Mouse (Mus musculus) embryonic facial prominence, embryonic 15.5 days (tissue): Measurements from ENCODE around the gene Cdk9. TPM values are rescaled to one million over a fixed set of nuclear protein-coding genes. Genes with fewer than 3 reads are reported as not detected.

Experiments used
- ATAC-seq: fragments of 200-750 bp; cut with Nextera tagmentation; 2 replicates; pipeline ENCODE4 v1.8.0; 2017; ENCODE audit warnings: low read depth, moderate TSS enrichment; ENCODE audit not compliant: insufficient number of reproducible peaks, low FRiP score, low TSS enrichment
- H3K27ac ChIP-seq: fragments of 300-500 bp; sonication (generic); replicated peaks from 2 replicates; pipeline ENCODE4 v1.5.1; 2015; ENCODE audit warnings: mild to moderate bottlenecking, inconsistent platforms
- H3K27me3 ChIP-seq: fragments of 300-500 bp; sonication (generic); 2 replicates; pipeline ENCODE4 v1.6.1; 2015; ENCODE audit warnings: inconsistent platforms
- H3K36me3 ChIP-seq: fragments of 300-500 bp; sonication (generic); 2 replicates; pipeline ENCODE4 v1.6.1; 2015; ENCODE audit warnings: mild to moderate bottlenecking, inconsistent platforms
- H3K4me1 ChIP-seq: fragments of 300-500 bp; sonication (generic); 2 replicates; pipeline ENCODE4 v1.6.1; 2015; ENCODE audit warnings: inconsistent platforms
- H3K4me2 ChIP-seq: fragments of 300-500 bp; sonication (generic); replicated peaks from 2 replicates; pipeline ENCODE4 v1.6.1; 2015; ENCODE audit warnings: mild to moderate bottlenecking, inconsistent platforms
- H3K4me3 ChIP-seq: fragments of 300-500 bp; sonication (generic); replicated peaks from 2 replicates; pipeline ENCODE4 v1.5.1; 2015; ENCODE audit warnings: mild to moderate bottlenecking, inconsistent platforms
- H3K9ac ChIP-seq: fragments of 300-500 bp; sonication (generic); 2 replicates; pipeline ENCODE4 v1.6.1; 2015; ENCODE audit warnings: inconsistent platforms
- H3K9me3 ChIP-seq: fragments of 300-500 bp; sonication (generic); replicated peaks from 2 replicates; pipeline ENCODE4 v1.6.1; 2016; ENCODE audit warnings: inconsistent platforms
- WGBS: fragments of 180-500 bp; shearing (Covaris S2); methylation state at CpG from one replicate; pipeline ENCODE4 v1.1.7; 2015; 5-methylcytosine and 5-hydroxymethylcytosine counted together
- polyA plus RNA-seq: library from polyadenylated mRNA; unstranded; fragments of >200 nt; fragmentation: Nextera tagmentation; extraction: Ambion mirVana; gene quantifications from 2 replicates; pipeline ENCODE4 v1.2.1, GENCODE M21; 2015

Cdk9 gene
- polyA plus RNA-seq, 1 experiment from 2014 or later: 106 TPM

GRCm38 (mm10) chr2:32687562-32687961 is 25.3 kb downstream of the Cdk9 start:
- H3K4me2 ChIP-seq: no peak overlapping the region
- no peak overlapping the region for H3K4me3 ChIP-seq
- no peak for ATAC-seq
- peaks cover 61% of the 10 kb centered on the region for H3K36me3 ChIP-seq
- 92% methylated on average over 8 of the region's 8 CpGs for WGBS
- H3K4me1 ChIP-seq: peaks cover 13% of the 10 kb centered on the region
- no peaks in the 10 kb centered on the region for H3K9me3 ChIP-seq
- no peaks in the 10 kb centered on the region for H3K27me3 ChIP-seq
- H3K27ac ChIP-seq: no peak overlapping the region
- H3K9ac ChIP-seq: no peak overlapping the region

DNA sequence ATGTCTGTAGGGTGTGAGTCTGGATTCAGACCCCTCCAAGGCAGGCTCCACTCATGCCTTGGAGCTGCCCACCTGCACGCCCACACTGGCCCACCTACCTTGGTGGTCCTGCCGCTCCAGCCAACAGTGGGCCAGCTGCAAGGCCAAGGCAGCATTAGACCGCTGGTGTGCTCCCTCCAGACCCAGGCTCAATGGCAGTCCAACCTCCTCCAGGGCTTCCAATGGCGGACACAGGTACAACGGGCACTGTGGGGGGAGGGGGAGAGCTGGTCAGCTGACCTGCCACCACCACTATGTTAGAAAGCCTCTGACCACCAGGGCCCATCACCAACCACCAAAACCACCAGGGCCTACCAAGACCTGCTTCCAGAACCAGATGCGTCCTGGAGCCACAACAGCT is 26.2 kb downstream of the Cdk9 start:
- H3K27ac ChIP-seq: no peak overlapping the region
- H3K27me3 ChIP-seq: no peaks in the 10 kb centered on the region
- H3K36me3 ChIP-seq: peaks cover 61% of the 10 kb centered on the region
- no peak overlapping the region for H3K4me2 ChIP-seq
- no peak for ATAC-seq
- H3K9me3 ChIP-seq: no peaks in the 10 kb centered on the region
- H3K4me3 ChIP-seq: no peak overlapping the region
- H3K4me1 ChIP-seq: peaks cover 14% of the 10 kb centered on the region
- H3K9ac ChIP-seq: no peak overlapping the region
- 93% methylated on average over 6 of the region's 6 CpGs for WGBS

DNA sequence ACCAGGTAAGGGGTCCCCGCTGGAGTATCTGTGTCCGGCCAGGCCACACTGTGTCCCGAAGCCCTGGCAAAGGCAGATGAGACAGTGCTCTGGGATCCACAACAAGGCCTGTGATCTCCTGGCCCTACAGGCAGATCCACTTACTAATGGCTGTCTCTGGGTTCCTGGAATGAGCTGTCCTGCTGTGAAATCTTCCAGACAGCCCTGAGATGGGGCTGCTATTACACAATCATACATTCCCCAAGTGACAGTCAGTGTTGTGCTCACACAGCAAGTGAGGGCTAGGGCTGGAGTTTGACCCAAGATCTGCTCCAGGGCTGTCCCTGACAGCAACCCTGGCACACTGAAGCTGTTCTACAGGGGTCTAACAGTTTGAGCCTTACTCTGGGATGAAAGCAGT is 27.1 kb downstream of the Cdk9 start:
- Histone ChIP-seq H3K4me1 (peaks cover 20% of the 10 kb centered on the region), H3K36me3 (peaks cover 59% of the 10 kb centered on the region), H3K27ac (no peak overlapping the region), H3K4me3 (no peak overlapping the region), H3K9ac (no peak overlapping the region), H3K4me2 (no peak overlapping the region), H3K9me3 (no peaks in the 10 kb centered on the region), H3K27me3 (no peaks in the 10 kb centered on the region)
- ATAC-seq: no peak
- WGBS: 84% methylated on average over 3 of the region's 3 CpGs

GRCm38 (mm10) chr2:32684681-32685428 is 28.0 kb downstream of the Cdk9 start:
- H3K27me3 ChIP-seq: no peaks in the 10 kb centered on the region
- no peak overlapping the region for H3K4me2 ChIP-seq
- peaks cover 59% of the 10 kb centered on the region for H3K36me3 ChIP-seq
- H3K27ac ChIP-seq: no peak overlapping the region
- H3K4me3 ChIP-seq: no peak overlapping the region
- no peaks in the 10 kb centered on the region for H3K9me3 ChIP-seq
- peaks cover 30% of the 10 kb centered on the region for H3K4me1 ChIP-seq
- no peak overlapping the region for H3K9ac ChIP-seq
- ATAC-seq: no peak
- 88% methylated on average over 15 of the region's 15 CpGs for WGBS

- Histone ChIP-seq H3K27me3 (no peaks in the 10 kb centered on the region), H3K4me2 (no peak overlapping the region), H3K9me3 (no peaks in the 10 kb centered on the region), H3K4me1 (peaks cover 27% of the 10 kb centered on the region), H3K27ac (no peak overlapping the region), H3K4me3 (no peak overlapping the region), H3K9ac (no peak overlapping the region), H3K36me3 (peaks cover 64% of the 10 kb centered on the region)
- no peak for ATAC-seq
- WGBS: 91% methylated on average over 10 of the region's 10 CpGs
Measured at GRCm38 (mm10) chr2:32683701-32684100, 29.2 kb downstream of the Cdk9 start.

DNA sequence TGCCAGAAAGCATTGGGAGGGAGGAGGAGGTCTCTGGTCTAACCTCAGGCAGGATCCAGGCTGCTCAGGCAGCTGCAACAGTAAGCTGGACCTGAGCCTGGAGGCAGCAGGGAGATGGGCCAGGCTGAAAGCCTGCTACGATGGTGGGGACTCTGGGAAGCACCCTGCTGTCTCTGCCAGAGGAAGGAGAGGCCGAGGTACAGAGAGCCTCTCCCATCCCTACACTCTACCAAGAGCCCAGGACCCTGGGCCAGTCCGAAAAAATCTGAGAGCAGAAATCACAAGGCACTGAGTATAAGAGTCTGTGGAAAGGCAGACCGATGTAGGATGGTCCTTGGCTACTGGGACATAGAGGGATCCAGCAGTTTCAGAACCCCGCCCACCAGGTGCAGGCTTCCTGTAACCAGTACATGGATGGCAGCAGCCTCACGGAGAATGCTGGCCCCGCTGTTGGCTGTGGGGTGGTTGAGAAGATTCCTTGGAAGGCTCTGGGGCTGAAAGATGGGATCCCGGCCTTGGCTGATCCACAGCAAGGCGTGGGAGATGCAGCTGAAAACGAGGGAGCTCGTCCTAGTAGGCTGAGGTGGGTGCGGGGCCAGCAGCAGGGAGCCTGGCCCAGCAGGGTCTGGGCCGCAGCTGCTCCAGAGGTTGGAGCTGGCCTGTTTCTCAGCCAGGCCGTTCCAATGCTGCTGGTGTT is 30.0 kb downstream of the Cdk9 start:
- H3K9me3 ChIP-seq: no peaks in the 10 kb centered on the region
- ATAC-seq: no peak
- H3K36me3 ChIP-seq: peaks cover 70% of the 10 kb centered on the region
- no peak overlapping the region for H3K9ac ChIP-seq
- H3K4me3 ChIP-seq: no peak overlapping the region
- WGBS: 77% methylated on average over 14 of the region's 14 CpGs
- no peak overlapping the region for H3K4me2 ChIP-seq
- no peak overlapping the region for H3K27ac ChIP-seq
- no peaks in the 10 kb centered on the region for H3K27me3 ChIP-seq
- peaks cover 27% of the 10 kb centered on the region for H3K4me1 ChIP-seq

DNA sequence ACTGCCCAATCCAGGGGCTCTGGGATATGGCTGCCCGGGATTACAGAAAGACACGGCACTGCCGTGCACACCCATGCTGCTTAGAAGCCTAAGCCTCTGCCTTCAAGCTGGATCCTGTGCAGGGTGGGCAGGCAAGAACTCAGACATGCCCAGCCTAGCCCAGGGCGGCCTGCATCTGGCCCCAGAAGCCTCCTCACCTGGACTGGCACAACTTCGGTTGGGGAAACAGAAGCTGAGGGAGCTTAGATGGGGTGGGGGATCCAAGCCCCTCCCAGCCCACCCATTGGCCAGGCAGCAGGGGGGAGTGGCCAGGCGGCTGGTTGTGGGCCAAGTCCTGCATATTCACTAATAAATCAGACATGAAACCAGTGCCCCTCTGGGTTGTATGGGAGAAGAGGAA is 31.1 kb downstream of the Cdk9 start:
- Histone ChIP-seq H3K4me2 (no peak overlapping the region), H3K27me3 (no peaks in the 10 kb centered on the region), H3K9ac (no peak overlapping the region), H3K4me3 (no peak overlapping the region), H3K9me3 (no peaks in the 10 kb centered on the region), H3K36me3 (peaks cover 66% of the 10 kb centered on the region), H3K27ac (peak overlapping the region; percentile 45), H3K4me1 (peaks cover 27% of the 10 kb centered on the region)
- WGBS: 36% methylated on average over 6 of the region's 6 CpGs
- ATAC-seq: no peak

DNA sequence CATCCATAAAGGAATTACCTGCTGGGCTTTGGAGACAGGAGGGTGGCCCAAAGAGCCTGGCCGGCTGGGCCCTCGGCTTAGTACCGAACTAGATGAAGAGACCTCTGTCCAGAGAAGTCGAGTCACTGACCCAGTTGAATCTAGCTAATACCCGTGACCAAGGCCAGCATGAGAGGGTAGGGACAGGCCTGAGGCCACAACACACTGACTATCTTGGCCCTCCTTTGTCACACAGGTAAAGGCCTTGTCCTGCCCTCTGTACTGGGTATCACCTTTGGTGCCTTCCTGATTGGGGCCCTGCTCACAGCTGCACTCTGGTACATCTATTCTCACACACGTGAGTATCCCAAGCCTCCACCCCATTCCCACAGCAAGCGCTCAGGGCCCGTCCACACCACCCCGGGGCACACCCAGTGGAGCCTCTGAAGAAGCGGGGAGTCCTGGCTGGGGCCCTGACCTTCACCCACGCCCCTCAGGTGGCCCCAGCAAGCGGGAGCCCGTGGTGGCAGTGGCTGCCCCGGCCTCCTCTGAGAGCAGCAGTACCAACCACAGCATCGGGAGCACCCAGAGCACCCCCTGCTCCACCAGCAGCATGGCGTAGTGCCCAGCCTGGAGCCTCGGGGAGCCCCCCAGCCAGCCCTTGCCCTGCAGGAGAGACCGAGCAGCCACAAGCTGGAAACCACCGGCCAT is 31.8 kb downstream of the Cdk9 start:
- 79% methylated on average over 19 of the region's 19 CpGs for WGBS
- no peak overlapping the region for H3K9ac ChIP-seq
- no peaks in the 10 kb centered on the region for H3K27me3 ChIP-seq
- peaks cover 24% of the 10 kb centered on the region for H3K4me1 ChIP-seq
- no peak overlapping the region for H3K4me2 ChIP-seq
- H3K27ac ChIP-seq: peak overlapping the region; percentile 45
- ATAC-seq: 0 out of 2 replicates have a peak, but pooled peaks have one; percentile 8
- no peak overlapping the region for H3K4me3 ChIP-seq
- H3K36me3 ChIP-seq: peaks cover 61% of the 10 kb centered on the region
- 0 out of 2 replicates have a peak, but pooled peaks cover 2% of the 10 kb centered on the region for H3K9me3 ChIP-seq

DNA sequence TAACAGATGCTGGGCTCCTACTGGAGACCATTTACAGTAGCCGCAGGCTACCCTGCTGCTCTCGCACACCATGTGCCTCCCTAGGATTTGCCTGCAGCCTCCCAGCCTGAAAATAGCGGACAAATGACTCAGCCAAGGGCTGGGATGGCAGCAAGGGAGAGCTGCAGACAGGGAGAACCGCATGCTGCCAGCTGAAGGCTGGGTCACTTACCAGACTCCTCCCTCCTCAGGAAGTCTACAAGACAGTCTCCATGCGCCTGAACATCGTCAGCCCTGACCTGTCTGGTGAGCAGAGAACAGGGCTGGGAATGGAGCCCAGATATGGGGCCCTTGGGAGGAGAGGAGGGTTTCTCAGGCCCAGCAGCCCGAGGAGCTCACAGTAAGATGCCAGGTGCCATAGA is 32.8 kb downstream of the Cdk9 start:
- Histone ChIP-seq H3K4me2 (no peak overlapping the region), H3K27ac (peak overlapping the region; percentile 45), H3K27me3 (no peaks in the 10 kb centered on the region), H3K36me3 (peaks cover 61% of the 10 kb centered on the region), H3K4me1 (peaks cover 24% of the 10 kb centered on the region), H3K4me3 (no peak overlapping the region), H3K9ac (no peak overlapping the region), H3K9me3 (0 out of 2 replicates have a peak, but pooled peaks cover 3% of the 10 kb centered on the region)
- 31% methylated on average over 7 of the region's 7 CpGs for WGBS
- peak; percentile 44; the same call in 1 of the 2 replicates for ATAC-seq

DNA sequence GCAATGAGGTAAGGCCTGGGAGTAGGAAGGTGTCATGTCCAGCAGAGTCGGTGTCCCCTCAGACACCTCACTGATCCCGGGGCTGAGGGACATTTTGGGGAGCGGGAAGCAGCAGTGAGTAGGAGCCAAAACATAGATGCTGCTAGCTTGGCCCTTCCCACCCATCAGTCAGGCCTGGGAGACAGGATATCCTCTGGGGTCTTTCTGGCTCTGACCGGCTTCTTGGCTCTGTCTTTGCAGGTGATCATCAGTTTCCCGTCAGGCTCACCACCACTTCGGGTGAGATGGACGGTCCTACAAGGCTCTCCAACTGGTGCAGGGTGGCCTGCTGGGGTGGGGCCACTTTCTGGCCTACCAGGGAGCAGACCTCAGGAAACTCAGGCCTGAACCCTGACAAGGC is 35.2 kb downstream of the Cdk9 start:
- no peak overlapping the region for H3K4me2 ChIP-seq
- H3K27ac ChIP-seq: no peak overlapping the region
- H3K9me3 ChIP-seq: 0 out of 2 replicates have a peak, but pooled peaks cover 3% of the 10 kb centered on the region
- no peaks in the 10 kb centered on the region for H3K27me3 ChIP-seq
- H3K36me3 ChIP-seq: peaks cover 57% of the 10 kb centered on the region
- H3K4me3 ChIP-seq: no peak overlapping the region
- ATAC-seq: no peak
- no peak overlapping the region for H3K9ac ChIP-seq
- WGBS: 84% methylated on average over 7 of the region's 7 CpGs
- peaks cover 28% of the 10 kb centered on the region for H3K4me1 ChIP-seq

DNA sequence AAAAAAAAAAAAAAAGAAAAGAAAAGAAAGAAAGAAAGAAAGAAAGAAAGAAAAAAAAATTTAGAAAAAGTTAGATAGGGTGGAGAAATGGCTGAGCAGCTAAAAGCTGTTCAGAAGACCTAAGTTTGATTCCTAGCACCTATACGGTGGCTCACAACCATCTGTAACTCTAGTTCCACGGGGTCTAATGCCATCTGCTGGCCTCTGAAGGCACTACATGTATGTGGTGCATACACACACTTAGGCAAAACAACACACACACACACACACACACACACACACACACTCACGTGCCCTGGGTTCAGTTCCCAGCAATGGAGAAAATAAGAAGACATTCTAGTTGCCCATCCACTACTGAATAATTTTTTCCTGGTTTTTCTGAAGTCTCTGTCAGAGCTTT is 36.1 kb downstream of the Cdk9 start:
- Histone ChIP-seq H3K9ac (no peak overlapping the region), H3K27me3 (no peaks in the 10 kb centered on the region), H3K36me3 (peaks cover 62% of the 10 kb centered on the region), H3K4me2 (no peak overlapping the region), H3K9me3 (0 out of 2 replicates have a peak, but pooled peaks cover 3% of the 10 kb centered on the region), H3K4me3 (no peak overlapping the region), H3K27ac (no peak overlapping the region), H3K4me1 (peaks cover 25% of the 10 kb centered on the region)
- no peak for ATAC-seq
- WGBS: 88% methylated on average over 3 of the region's 3 CpGs
